Mouse (Mus musculus) midbrain, postnatal 0 days (tissue): ENCODE results near the gene Mre11a. TPM values are rescaled to one million over a fixed set of nuclear protein-coding genes. Genes with fewer than 3 reads are reported as not detected.

Experiments
- ATAC-seq: fragments of 200-750 bp; cut with Nextera tagmentation; 2 replicates; pipeline ENCODE4 v1.8.0; 2017; ENCODE audit warnings: moderate number of reproducible peaks, mild to moderate bottlenecking, moderate TSS enrichment, moderate library complexity; ENCODE audit not compliant: low FRiP score
- DNase-seq: peaks from one replicate; pipeline ENCODE4 v3.0.0-alpha.2; 2015; ENCODE audit warnings: low spot score
- H3K27ac ChIP-seq: fragments of 300-500 bp; sonication (generic); 2 replicates; pipeline ENCODE4 v1.5.1; 2014; ENCODE audit warnings: low read depth, mild to moderate bottlenecking, low read length, mixed read lengths
- H3K27me3 ChIP-seq: fragments of 300-500 bp; sonication (generic); 2 replicates; pipeline ENCODE4 v1.6.1; 2014; ENCODE audit warnings: low read length, control low read depth, mixed read lengths; ENCODE audit not compliant: insufficient read depth
- H3K36me3 ChIP-seq: fragments of 300-500 bp; sonication (generic); 2 replicates; pipeline ENCODE4 v1.6.1; 2014; ENCODE audit warnings: low read length, control low read depth, mixed read lengths; ENCODE audit not compliant: insufficient read depth
- H3K4me1 ChIP-seq: fragments of 300-500 bp; sonication (generic); 2 replicates; pipeline ENCODE4 v1.6.1; 2014; ENCODE audit warnings: mild to moderate bottlenecking, control low read depth, antibody characterized with exemption, low read length, mixed read lengths; ENCODE audit not compliant: insufficient read depth
- H3K4me2 ChIP-seq: fragments of 300-500 bp; sonication (generic); 2 replicates; pipeline ENCODE4 v1.6.1; 2014; ENCODE audit warnings: low read depth, mild to moderate bottlenecking, low read length, mixed read lengths; ENCODE audit not compliant: poor library complexity, severe bottlenecking
- H3K4me3 ChIP-seq: fragments of 300-500 bp; sonication (generic); 2 replicates; pipeline ENCODE4 v1.5.1; 2014; ENCODE audit warnings: low read depth, mild to moderate bottlenecking, low read length, moderate library complexity
- H3K9ac ChIP-seq: fragments of 300-500 bp; sonication (generic); replicated peaks from 2 replicates; pipeline ENCODE4 v1.6.1; 2014; ENCODE audit warnings: mild to moderate bottlenecking, low read length, moderate library complexity, mixed read lengths; ENCODE audit not compliant: poor library complexity, severe bottlenecking
- H3K9me3 ChIP-seq: fragments of 300-500 bp; sonication (generic); 2 replicates; pipeline ENCODE4 v1.6.1; 2016; ENCODE audit warnings: low read length, control low read depth
- CTCF ChIP-seq: IDR thresholded peaks from 2 replicates; pipeline ENCODE4 v1.5.1; 2016; ENCODE audit warnings: antibody characterized with exemption, mild to moderate bottlenecking
- WGBS: fragments of 180-500 bp; shearing (Covaris S2); extraction: QIAGEN DNeasy Blood & Tissue Kit; methylation state at CpG from one replicate; pipeline ENCODE4 v1.1.7; 2014; 5-methylcytosine and 5-hydroxymethylcytosine counted together
- polyA plus RNA-seq: library from polyadenylated mRNA; unstranded; fragments of >200 nt; fragmentation: Nextera tagmentation; extraction: Ambion mirVana; gene quantifications from 2 replicates; pipeline ENCODE4 v1.2.1, GENCODE M21; 2015
- total RNA-seq: library from RNA; depleted of rRNA; stranded (reverse); fragments of >200 nt; gene quantifications from 2 replicates; pipeline ENCODE4 v1.2.3, GENCODE M21; 2014

Mre11a gene
- total and polyA plus RNA-seq, 2 experiments from 2014 or later, result 6.7 to 7.2 TPM

DNA sequence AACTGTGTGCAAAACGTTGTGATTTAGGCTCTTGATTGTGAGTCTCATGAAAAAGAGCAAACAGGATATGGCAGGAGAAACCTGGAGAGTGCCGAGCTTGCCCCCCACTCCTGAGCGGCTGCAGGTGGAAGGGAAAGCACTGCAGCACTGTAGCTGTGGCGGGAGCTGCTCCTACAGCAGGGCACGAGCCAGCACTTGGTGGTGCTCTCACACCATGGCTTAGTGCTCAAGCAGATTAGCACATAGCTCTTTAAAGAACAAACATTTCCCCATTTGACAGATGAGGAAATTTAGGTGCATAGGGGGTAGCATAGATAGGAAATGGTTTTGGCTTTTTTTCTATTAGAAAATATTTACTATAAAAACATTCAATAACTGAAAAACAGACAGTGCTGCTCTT is 47.6 kb downstream of the Mre11a start:
- TF ChIP-seq CTCF, result peak; percentile 33
- peaks cover 12% of the 10 kb centered on the region; the same call in 1 of the 2 replicates for H3K36me3 ChIP-seq
- ATAC-seq (no peak), DNase-seq (no peak)
- H3K27ac ChIP-seq, result no peak overlapping the region
- no peak overlapping the region for H3K9ac ChIP-seq
- H3K9me3 ChIP-seq, result no peaks in the 10 kb centered on the region
- H3K4me2 ChIP-seq, result no peak overlapping the region
- H3K4me3 ChIP-seq, result no peak overlapping the region
- no peaks in the 10 kb centered on the region for H3K27me3 ChIP-seq
- no peaks in the 10 kb centered on the region for H3K4me1 ChIP-seq
- WGBS, result 84% methylated on average over 5 of the region's 5 CpGs

DNA sequence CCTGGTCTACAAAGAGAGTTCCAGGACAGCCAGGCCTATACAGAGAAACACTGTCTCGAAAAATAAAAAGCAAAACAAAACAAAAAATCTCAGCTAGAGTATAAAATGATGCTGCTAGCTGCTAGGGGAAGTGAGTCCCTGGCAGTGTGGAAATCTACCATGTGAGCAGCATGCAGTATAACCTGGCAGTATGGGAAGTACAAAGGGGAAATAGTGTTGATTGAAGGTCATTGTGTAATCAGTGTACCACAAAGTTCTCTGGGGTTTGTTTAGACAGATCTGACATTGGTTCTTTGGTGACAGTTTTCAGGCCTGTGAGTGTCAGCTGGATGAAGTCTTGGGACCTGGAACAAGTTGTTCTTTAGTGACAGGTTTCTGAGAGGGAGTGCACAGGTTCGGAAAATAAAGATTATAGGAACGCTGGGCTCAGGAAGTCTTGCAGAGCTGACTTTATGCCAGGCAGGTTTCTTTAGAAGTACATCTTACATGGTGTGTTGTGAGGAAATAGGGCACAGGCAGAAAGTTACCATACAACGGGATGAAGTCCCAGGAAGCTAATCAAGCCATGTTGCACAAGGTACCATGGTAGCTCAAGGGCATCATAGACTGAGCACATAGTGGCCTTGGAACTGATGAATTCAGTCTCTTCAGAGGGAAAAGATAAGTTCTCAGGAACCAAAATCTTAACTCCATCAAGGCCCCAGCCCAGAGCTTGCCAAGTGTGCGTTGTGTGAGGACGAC is 51.1 kb downstream of the Mre11a start:
- no peak overlapping the region for H3K4me3 ChIP-seq

GRCm38 (mm10) chr9:14839527-14839926 is 55.1 kb downstream of the Mre11a start:
- Histone ChIP-seq H3K9ac (no peak overlapping the region), H3K27ac (no peak overlapping the region), H3K4me1 (no peaks in the 10 kb centered on the region), H3K9me3 (no peaks in the 10 kb centered on the region), H3K4me3 (no peak overlapping the region), H3K4me2 (no peak overlapping the region), H3K27me3 (no peaks in the 10 kb centered on the region), H3K36me3 (peaks cover 5% of the 10 kb centered on the region; the same call in 1 of the 2 replicates)
- DNase-seq, result peak; percentile 63
- 38% methylated on average over 7 of the region's 7 CpGs for WGBS
- no peak for TF ChIP-seq CTCF
- no peak for ATAC-seq

More for the DNA sequence above, 51.1 kb downstream of the Mre11a start:
- 95% methylated on average over 6 of the region's 6 CpGs for WGBS
- Histone ChIP-seq H3K27me3 (no peaks in the 10 kb centered on the region), H3K4me1 (no peaks in the 10 kb centered on the region), H3K27ac (no peak overlapping the region), H3K9me3 (no peaks in the 10 kb centered on the region), H3K36me3 (peaks cover 12% of the 10 kb centered on the region; the same call in 1 of the 2 replicates), H3K9ac (no peak overlapping the region), H3K4me2 (no peak overlapping the region)
- no peak for TF ChIP-seq CTCF
- no peak for DNase-seq
- no peak for ATAC-seq

DNA sequence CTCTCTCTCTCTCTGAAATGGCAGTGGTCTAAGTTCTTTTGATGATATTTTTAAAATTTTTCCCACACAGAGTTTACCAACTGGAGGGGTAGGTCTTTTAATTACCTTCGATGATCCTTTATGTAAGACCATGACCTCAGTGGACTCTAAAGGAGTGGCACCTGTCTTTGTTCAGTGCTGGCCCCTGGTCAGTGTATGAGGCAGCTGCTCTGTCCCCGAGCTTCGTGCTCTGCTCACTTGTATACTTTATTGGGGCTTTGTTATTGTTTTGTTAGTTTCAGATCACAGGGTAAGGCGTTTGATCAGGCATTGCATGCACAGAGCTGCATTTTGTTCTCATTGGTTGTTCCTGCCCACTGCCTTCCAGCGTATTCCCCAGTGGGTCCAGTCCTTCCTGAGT is 55.5 kb downstream of the Mre11a start:
- DNase-seq (no peak), ATAC-seq (no peak)
- Histone ChIP-seq H3K4me3 (no peak overlapping the region), H3K4me1 (no peaks in the 10 kb centered on the region), H3K36me3 (peaks cover under 1% of the 10 kb centered on the region; the same call in 1 of the 2 replicates), H3K9me3 (no peaks in the 10 kb centered on the region), H3K27me3 (no peaks in the 10 kb centered on the region), H3K4me2 (no peak overlapping the region), H3K9ac (no peak overlapping the region), H3K27ac (no peak overlapping the region)
- TF ChIP-seq CTCF, result no peak
- WGBS, result 83% methylated on average over 5 of the region's 5 CpGs

- ATAC-seq (no peak), DNase-seq (peak; percentile 44)
- no peak overlapping the region for H3K9ac ChIP-seq
- H3K36me3 ChIP-seq, result no peaks in the 10 kb centered on the region
- H3K4me1 ChIP-seq, result no peaks in the 10 kb centered on the region
- no peak overlapping the region for H3K4me3 ChIP-seq
- H3K27me3 ChIP-seq, result no peaks in the 10 kb centered on the region
- H3K9me3 ChIP-seq, result no peaks in the 10 kb centered on the region
- WGBS, result 77% methylated on average over 10 of the region's 10 CpGs
- no peak for TF ChIP-seq CTCF
- H3K4me2 ChIP-seq, result no peak overlapping the region
- H3K27ac ChIP-seq, result no peak overlapping the region
Measured at GRCm38 (mm10) chr9:14841878-14842761, 57.7 kb downstream of the Mre11a start.
